Mouse (Mus musculus): ENCODE measurements around the gene Areg.

Gene Areg

DNA sequence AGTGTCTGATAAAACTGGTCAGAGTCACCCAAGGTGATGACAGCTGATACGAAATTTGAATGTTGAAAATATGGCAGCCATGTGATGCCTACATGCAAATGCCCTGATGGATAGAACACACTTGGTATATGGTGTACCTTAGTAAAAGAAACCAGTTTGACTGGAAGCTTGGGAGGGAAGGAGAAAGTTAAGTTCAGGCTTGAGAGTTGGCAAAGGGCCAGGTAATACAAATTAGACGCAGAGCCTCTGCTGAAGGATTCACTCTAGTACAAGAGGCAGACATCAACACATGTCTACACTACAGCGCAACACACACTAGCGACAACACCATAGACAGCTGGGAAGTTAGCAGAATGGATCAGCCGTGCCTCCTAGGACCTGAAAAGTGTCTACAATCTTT lies 27.2 kb downstream of the Areg start:
- no peak for DNase-seq (ENCODE audit: low read depth, low spot score)

DNA sequence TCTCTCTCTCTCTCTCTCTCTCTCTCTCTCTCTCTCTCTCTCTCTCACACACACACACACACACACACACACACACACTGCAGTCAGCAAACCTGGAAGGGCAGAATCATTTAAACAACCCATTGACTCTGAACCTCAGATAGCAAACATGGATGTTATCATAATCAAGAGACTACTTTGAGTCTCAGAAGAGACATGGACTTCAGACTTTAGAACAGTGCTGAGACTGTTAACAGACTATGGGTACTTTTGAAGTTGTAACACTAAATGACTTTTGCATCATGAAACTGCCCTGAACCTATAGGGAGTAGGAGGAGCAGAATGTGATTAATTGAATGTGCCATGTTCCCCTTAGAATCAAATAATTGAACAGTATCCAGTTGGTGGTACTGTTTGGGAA lies 37.0 kb downstream of the Areg start:
- no peak for DNase-seq (ENCODE audit: low read depth, low spot score)

DNA sequence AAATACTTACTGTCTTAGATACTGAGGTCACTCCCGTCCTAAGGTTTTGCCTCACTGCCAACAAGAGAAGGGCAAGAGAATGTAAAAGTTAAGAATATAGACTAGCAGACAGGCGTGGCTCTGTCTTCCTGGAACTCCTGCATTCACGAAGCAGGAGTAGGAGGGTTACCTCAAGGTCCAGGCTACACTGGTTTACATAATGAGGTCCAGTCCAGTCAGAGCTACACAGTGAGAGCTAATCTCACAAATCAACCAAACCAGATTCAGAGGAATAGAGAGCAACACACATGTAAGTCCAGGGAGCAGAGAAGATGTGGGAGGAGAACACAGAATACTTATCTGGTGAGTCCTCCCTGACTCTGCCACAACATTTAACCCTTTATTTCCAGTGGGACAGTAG lies 55.2 kb downstream of the Areg start:
- no peak for DNase-seq (ENCODE audit: low read depth, low spot score)

Measured in telencephalon, adult 2 months (tissue).